Mouse (Mus musculus) neural tube, embryonic 13.5 days (tissue): ENCODE data around the gene Phc3. TPM values are rescaled to one million over a fixed set of nuclear protein-coding genes. Genes with fewer than 3 reads are reported as not detected.
"Not testable (repeated sequence)": the region's sequence is repeated elsewhere in the genome, so short reads cannot be mapped to it uniquely, and the experiment has no call there.

Source experiments
- ATAC-seq: fragments of 200-750 bp; cut with Nextera tagmentation; 2 replicates; pipeline ENCODE4 v1.8.0; 2017; ENCODE audit warnings: low read depth, mild to moderate bottlenecking, moderate TSS enrichment, moderate library complexity
- H3K27ac ChIP-seq: fragments of 300-500 bp; sonication (generic); replicated peaks from 2 replicates; pipeline ENCODE4 v1.5.1; 2015; ENCODE audit warnings: moderate library complexity, mild to moderate bottlenecking, inconsistent platforms
- H3K27me3 ChIP-seq: fragments of 300-500 bp; sonication (generic); 2 replicates; pipeline ENCODE4 v1.6.1; 2015; ENCODE audit warnings: mild to moderate bottlenecking, inconsistent platforms
- H3K36me3 ChIP-seq: fragments of 300-500 bp; sonication (generic); 2 replicates; pipeline ENCODE4 v1.6.1; 2015; ENCODE audit warnings: mild to moderate bottlenecking, inconsistent platforms
- H3K4me1 ChIP-seq: fragments of 300-500 bp; sonication (generic); replicated peaks from 2 replicates; pipeline ENCODE4 v1.6.1; 2015; ENCODE audit warnings: inconsistent platforms
- H3K4me2 ChIP-seq: fragments of 300-500 bp; sonication (generic); 2 replicates; pipeline ENCODE4 v1.6.1; 2015; ENCODE audit warnings: inconsistent platforms, mild to moderate bottlenecking, moderate library complexity
- H3K4me3 ChIP-seq: fragments of 300-500 bp; sonication (generic); 2 replicates; pipeline ENCODE4 v1.5.1; 2015; ENCODE audit warnings: mild to moderate bottlenecking, inconsistent platforms
- H3K9ac ChIP-seq: fragments of 300-500 bp; sonication (generic); 2 replicates; pipeline ENCODE4 v1.6.1; 2015; ENCODE audit warnings: moderate library complexity, mild to moderate bottlenecking, inconsistent platforms
- H3K9me3 ChIP-seq: fragments of 300-500 bp; sonication (generic); 2 replicates; pipeline ENCODE4 v1.6.1; 2016; ENCODE audit warnings: inconsistent platforms
- WGBS: fragments of 180-500 bp; shearing (Covaris S2); methylation state at CpG from one replicate; pipeline ENCODE4 v1.1.7; 2015; 5-methylcytosine and 5-hydroxymethylcytosine counted together
- polyA plus RNA-seq: library from polyadenylated mRNA; unstranded; fragments of >200 nt; fragmentation: Nextera tagmentation; extraction: Ambion mirVana; gene quantifications from 2 replicates; pipeline ENCODE4 v1.2.1, GENCODE M21; 2015

Phc3 gene
- polyA plus RNA-seq, 1 experiment from 2014 or later = 7.1 TPM

DNA sequence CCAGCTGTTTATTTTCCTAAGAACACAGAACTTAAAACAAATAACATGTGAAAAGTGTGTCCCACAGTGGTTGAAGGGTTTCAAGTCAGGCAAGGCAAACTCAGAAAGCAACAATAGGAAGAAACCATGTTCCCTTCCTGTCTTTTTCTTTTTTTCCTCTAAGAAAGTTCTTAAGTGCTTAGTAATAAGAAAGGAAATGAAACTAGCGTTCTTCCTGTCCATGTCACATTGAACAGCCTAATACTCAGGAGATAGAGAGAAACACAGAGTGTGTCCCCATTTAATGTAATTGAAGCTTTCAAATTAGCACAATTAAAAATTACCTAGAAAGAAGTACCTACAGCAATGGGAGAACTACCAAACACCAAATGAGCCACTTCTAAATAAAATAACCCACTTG is 64.6 kb downstream of the Phc3 start:
- WGBS = 92% methylated on average over 1 of the region's 1 CpGs
- Histone ChIP-seq H3K27ac (no peak overlapping the region), H3K4me2 (no peak overlapping the region), H3K9ac (no peak overlapping the region), H3K36me3 (peaks cover 67% of the 10 kb centered on the region), H3K4me3 (no peak overlapping the region), H3K4me1 (no peaks in the 10 kb centered on the region), H3K9me3 (no peaks in the 10 kb centered on the region), H3K27me3 (no peaks in the 10 kb centered on the region)
- ATAC-seq = no peak

- ATAC-seq = no peak
Measured at GRCm38 (mm10) chr3:30899407-30899806, 69.8 kb downstream of the Phc3 start.

DNA sequence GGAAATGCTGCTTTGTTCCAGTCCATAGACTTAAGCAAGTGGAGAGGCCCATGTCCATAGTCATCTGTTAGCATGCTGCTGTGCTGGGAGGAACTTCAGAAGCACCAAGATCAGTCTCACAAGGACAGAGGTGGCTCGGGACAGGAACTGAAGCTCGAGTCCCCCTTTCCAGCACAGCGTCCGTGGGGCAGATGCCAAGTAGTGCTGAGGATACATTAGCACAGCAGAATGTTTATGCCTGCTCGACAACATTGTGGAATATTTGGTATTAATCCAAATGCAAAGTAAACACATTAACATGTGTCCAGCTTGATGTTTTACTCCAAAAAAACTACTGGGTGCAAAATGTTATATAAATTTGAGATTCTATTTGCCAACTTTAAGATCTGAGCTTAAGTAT is 72.5 kb downstream of the Phc3 start:
- 88% methylated on average over 5 of the region's 5 CpGs for WGBS
- no peak for ATAC-seq
- H3K9ac ChIP-seq = no peak overlapping the region
- no peak overlapping the region for H3K4me3 ChIP-seq
- H3K27ac ChIP-seq = no peak overlapping the region
- H3K4me1 ChIP-seq = no peaks in the 10 kb centered on the region
- H3K9me3 ChIP-seq = no peaks in the 10 kb centered on the region
- no peaks in the 10 kb centered on the region for H3K27me3 ChIP-seq
- H3K4me2 ChIP-seq = no peak overlapping the region
- peaks cover 48% of the 10 kb centered on the region for H3K36me3 ChIP-seq

More at GRCm38 (mm10) chr3:30899407-30899806, 69.8 kb downstream of the Phc3 start:
- H3K4me3 ChIP-seq = no peak overlapping the region
- H3K9me3 ChIP-seq = no peaks in the 10 kb centered on the region
- 91% methylated on average over 8 of the region's 8 CpGs for WGBS
- H3K27me3 ChIP-seq = no peaks in the 10 kb centered on the region
- H3K4me2 ChIP-seq = no peak overlapping the region
- no peaks in the 10 kb centered on the region for H3K4me1 ChIP-seq
- H3K9ac ChIP-seq = no peak overlapping the region
- peaks cover 52% of the 10 kb centered on the region for H3K36me3 ChIP-seq
- no peak overlapping the region for H3K27ac ChIP-seq

DNA sequence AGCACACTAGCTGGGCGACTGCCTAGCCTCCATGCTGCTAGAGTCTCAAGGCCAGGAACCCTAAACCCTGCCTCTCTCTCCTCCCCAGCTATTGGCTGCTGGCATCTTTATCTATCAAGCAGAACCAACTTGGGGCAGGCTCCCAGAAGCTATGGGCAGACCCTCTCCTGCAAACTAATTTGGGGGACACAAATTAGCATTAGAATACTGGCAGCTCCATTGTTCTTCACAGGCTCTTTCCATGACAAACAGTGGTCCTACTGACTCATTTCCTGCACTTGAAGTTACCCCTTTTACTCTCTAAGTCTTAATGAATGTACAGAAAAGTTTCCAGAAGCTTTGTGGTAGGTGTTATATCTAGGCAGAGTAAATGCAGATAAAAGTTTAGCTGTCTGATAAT is 80.2 kb downstream of the Phc3 start:
- Histone ChIP-seq H3K9ac (no peak overlapping the region), H3K4me3 (no peak overlapping the region), H3K4me1 (no peaks in the 10 kb centered on the region), H3K27ac (no peak overlapping the region), H3K9me3 (no peaks in the 10 kb centered on the region), H3K27me3 (no peaks in the 10 kb centered on the region), H3K4me2 (no peak overlapping the region), H3K36me3 (0 out of 2 replicates have a peak, but pooled peaks cover 7% of the 10 kb centered on the region)
- ATAC-seq = no peak
- 19% methylated on average over 1 of the region's 1 CpGs for WGBS

DNA sequence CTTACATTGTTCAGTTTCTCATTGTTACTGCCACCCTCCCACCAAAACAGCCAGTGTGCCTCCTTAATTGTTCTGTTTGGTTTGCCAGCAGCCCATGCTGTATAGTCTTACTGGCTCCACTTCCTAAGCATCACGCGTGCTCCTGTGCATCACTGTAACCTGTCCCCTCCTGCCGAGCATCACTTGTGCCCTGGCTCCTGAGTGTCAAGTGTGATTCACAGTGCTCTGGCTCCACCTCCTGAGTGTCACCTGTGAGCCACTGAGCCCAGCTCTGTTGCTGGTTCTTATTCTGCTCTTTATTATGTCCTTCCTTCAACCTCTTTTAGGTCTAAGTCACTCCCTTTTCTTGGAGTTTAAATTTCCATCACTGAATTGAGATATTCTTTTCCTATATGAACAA is 81.8 kb downstream of the Phc3 start:
- Histone ChIP-seq H3K9ac (no peak overlapping the region), H3K27me3 (no peaks in the 10 kb centered on the region), H3K4me2 (no peak overlapping the region), H3K27ac (no peak overlapping the region), H3K4me1 (no peaks in the 10 kb centered on the region), H3K4me3 (no peak overlapping the region), H3K9me3 (no peaks in the 10 kb centered on the region), H3K36me3 (no peaks in the 10 kb centered on the region)
- ATAC-seq = no peak
- 82% methylated on average over 3 of the region's 3 CpGs for WGBS

DNA sequence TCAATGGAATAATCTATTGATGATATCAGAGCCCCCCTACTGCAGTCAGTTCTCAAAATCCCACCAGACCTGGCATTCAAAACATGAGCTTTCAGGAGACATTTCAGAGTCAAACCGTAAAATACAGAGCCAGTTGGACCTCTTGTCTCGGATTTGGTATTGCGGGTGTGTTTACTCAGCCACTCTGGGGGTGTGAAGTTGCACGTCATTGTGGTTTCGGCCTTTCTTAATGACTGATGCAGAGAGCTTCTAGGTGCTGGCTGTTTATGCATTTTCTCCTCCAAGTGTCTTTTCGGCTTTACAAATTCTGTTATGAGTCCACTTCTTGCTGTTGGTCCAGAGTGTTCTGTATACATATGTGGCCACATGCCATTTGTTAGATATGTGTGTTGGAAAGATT is 92.5 kb downstream of the Phc3 start:
- Histone ChIP-seq H3K9ac (no peak overlapping the region), H3K4me1 (no peaks in the 10 kb centered on the region)
- WGBS = 91% methylated on average over 6 of the region's 6 CpGs

GRCm38 (mm10) chr3:30869995-30870394 is 99.2 kb downstream of the Phc3 start:
- Histone ChIP-seq H3K4me1 (no peaks in the 10 kb centered on the region), H3K4me3 (no peak overlapping the region), H3K4me2 (no peak overlapping the region), H3K36me3 (no peaks in the 10 kb centered on the region), H3K9ac (no peak overlapping the region), H3K27ac (no peak overlapping the region), H3K27me3 (no peaks in the 10 kb centered on the region), H3K9me3 (no peaks in the 10 kb centered on the region)
- no peak for ATAC-seq
- WGBS = 81% methylated on average over 1 of the region's 1 CpGs

More for the DNA sequence above, 92.5 kb downstream of the Phc3 start:
- Histone ChIP-seq H3K9me3 (no peaks in the 10 kb centered on the region), H3K4me2 (no peak overlapping the region), H3K27ac (no peak overlapping the region), H3K4me3 (no peak overlapping the region), H3K27me3 (no peaks in the 10 kb centered on the region), H3K36me3 (no peaks in the 10 kb centered on the region)
- no peak for ATAC-seq

- Histone ChIP-seq H3K4me2 (no peak overlapping the region), H3K27me3 (no peaks in the 10 kb centered on the region), H3K27ac (no peak overlapping the region), H3K9ac (no peak overlapping the region), H3K4me1 (no peaks in the 10 kb centered on the region), H3K4me3 (no peak overlapping the region), H3K9me3 (no peaks in the 10 kb centered on the region), H3K36me3 (no peaks in the 10 kb centered on the region)
- WGBS = 84% methylated on average over 5 of the region's 5 CpGs
- no peak for ATAC-seq
Measured at GRCm38 (mm10) chr3:30868625-30869024, 100.6 kb downstream of the Phc3 start.

DNA sequence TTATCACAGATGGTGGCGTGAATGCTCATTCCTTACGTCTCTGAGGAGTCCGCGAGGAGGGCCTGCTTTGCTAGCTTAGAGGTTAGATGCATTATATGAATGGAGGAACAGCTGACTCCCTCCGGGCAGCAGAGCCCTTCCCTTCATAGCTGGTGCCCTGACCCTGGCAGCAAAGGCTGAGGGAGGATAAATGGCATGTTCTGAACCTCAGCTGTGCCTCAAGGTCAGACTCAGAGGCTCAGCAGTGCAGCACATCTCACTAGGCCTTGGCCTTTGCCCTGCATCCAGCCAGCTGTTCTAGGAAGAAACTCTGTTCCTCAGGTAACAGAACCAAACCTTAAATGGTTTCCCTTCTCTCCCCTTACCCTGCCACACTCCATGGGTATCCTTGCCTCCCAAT is 101.0 kb downstream of the Phc3 start:
- no peaks in the 10 kb centered on the region for H3K36me3 ChIP-seq
- 75% methylated on average over 5 of the region's 5 CpGs for WGBS
- H3K9ac ChIP-seq = no peak overlapping the region
- no peak overlapping the region for H3K4me2 ChIP-seq
- no peak overlapping the region for H3K4me3 ChIP-seq
- no peaks in the 10 kb centered on the region for H3K4me1 ChIP-seq
- H3K9me3 ChIP-seq = no peaks in the 10 kb centered on the region
- no peak for ATAC-seq
- no peak overlapping the region for H3K27ac ChIP-seq
- H3K27me3 ChIP-seq = no peaks in the 10 kb centered on the region

DNA sequence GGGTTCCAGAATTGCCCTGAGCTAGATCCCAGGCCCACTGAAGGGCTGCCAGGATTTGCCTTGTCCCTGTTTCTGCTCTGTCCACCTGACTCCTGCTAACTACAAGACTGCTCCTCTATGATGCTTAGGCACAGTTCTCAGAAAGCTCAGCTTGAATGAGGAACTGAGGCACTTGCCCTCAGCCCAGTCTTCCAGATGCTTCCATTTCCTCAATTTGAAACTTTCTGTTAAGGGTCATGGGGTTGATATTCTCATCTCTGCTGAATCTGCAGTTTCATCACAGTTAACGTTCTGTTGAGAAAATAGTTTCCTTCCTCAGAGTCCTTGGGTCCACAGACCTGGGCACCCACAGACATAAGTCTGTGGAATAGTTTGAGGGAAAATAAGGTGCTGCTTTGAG is 104.6 kb downstream of the Phc3 start:
- no peaks in the 10 kb centered on the region for H3K36me3 ChIP-seq

DNA sequence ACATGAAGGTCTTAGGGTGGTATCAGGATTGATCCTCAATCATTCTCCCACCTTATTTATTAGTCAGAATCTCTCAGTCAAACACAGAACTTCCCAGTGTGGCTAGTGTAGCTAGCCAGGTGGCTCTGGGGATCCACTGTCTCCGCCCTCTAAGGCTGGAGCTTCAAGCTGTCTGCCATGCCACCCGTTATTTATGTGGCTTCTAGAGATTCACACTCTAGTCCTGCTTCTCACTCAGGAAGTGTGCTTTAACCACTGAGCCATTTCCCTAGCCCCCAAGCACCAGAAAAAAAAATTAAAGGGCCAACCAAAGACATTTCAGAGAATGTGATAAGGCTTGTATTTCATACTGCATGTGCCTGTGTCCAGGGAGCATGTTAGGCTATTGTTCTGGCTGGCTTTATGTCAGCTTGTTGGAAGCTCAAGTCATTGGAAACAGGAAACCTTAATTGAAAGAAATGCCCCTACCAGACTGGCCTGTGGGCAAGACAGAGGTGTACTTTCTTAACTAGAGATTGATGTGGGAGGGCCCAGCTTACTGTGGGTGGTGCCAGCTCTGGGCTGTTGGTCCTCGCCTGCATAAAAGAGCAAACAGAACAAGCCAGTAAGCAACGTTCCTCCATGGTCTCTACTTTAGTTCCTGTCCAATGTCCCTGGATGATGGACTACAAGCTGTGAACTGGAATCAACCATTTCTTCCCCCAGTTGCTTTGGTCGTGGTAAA is 105.3 kb downstream of the Phc3 start:
- Histone ChIP-seq H3K4me3 (no peak overlapping the region), H3K27ac (no peak overlapping the region), H3K9me3 (no peaks in the 10 kb centered on the region), H3K9ac (no peak overlapping the region), H3K4me2 (no peak overlapping the region), H3K27me3 (no peaks in the 10 kb centered on the region), H3K4me1 (no peaks in the 10 kb centered on the region), H3K36me3 (no peaks in the 10 kb centered on the region)
- 71% methylated on average over 5 of the region's 5 CpGs for WGBS
- no peak for ATAC-seq

More for the DNA sequence above, 104.6 kb downstream of the Phc3 start:
- no peaks in the 10 kb centered on the region for H3K9me3 ChIP-seq
- H3K4me1 ChIP-seq = no peaks in the 10 kb centered on the region
- H3K27me3 ChIP-seq = no peaks in the 10 kb centered on the region
- WGBS = 81% methylated on average over 1 of the region's 1 CpGs
- no peak for ATAC-seq
- no peak overlapping the region for H3K9ac ChIP-seq
- no peak overlapping the region for H3K27ac ChIP-seq
- no peak overlapping the region for H3K4me3 ChIP-seq
- no peak overlapping the region for H3K4me2 ChIP-seq

DNA sequence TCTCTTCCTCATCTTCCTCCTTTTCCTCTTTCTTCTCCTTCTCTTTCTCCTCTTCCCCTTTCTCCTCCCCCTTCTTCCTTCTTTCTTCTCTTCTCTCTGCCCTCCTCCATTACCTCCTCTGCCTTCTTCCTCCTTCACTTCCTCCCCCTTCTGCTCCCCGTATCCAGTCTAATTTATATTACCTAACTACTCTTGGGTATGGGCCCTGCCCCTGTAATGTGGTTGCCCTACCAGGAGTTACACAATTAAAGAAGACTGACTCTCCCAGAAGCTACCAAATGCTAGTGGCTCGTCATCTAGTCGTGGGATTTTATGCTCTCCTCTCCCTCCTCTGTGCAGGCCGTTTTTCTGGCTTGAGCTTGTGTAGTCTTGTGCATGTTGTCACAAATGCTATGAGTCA is 108.5 kb downstream of the Phc3 start:
- H3K36me3 ChIP-seq = no peaks in the 10 kb centered on the region
- 85% methylated on average over 4 of the region's 4 CpGs for WGBS
- H3K4me2 ChIP-seq = no peak overlapping the region
- no peak overlapping the region for H3K9ac ChIP-seq
- peaks cover 7% of the 10 kb centered on the region; the same call in 1 of the 2 replicates for H3K4me1 ChIP-seq
- H3K27me3 ChIP-seq = peaks cover 19% of the 10 kb centered on the region
- H3K4me3 ChIP-seq = no peak overlapping the region
- no peak overlapping the region for H3K27ac ChIP-seq
- H3K9me3 ChIP-seq = no peaks in the 10 kb centered on the region
- no peak for ATAC-seq

DNA sequence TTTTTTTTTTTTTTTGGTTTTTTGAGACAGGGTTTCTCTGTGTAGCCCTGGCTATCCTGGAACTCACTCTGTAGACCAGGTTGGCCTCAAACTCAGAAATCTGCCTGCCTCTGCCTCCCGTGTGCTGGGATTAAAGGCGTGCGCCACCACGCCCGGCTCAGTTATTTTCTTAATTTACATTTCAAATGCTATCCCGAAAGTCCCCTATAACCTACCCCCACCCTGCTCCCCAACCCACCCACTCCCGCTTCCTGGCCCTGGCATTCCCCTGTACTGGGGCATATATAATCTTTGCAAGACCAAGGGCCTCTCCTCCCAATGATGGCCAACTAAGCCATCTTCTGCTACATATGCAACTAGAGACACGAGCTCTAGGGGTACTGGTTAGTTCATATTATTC is 109.6 kb downstream of the Phc3 start:
- Histone ChIP-seq H3K4me1 (peaks cover 10% of the 10 kb centered on the region; the same call in 1 of the 2 replicates), H3K27me3 (peaks cover 29% of the 10 kb centered on the region)
- not testable (repeated sequence) for H3K9me3 ChIP-seq, H3K9ac ChIP-seq, H3K27ac ChIP-seq, H3K4me3 ChIP-seq, ATAC-seq, H3K36me3 ChIP-seq, H3K4me2 ChIP-seq
- 91% methylated on average over 8 of the region's 8 CpGs for WGBS
